Mouse (Mus musculus) CH12.LX (cell line): Measurements from ENCODE around the gene Zscan21. TPM values are rescaled to one million over a fixed set of nuclear protein-coding genes. Genes with fewer than 3 reads are reported as not detected.

Experiments
- DNase-seq: peaks from one replicate; pipeline ENCODE4 v3.0.0-alpha.2; 2013; ENCODE audit errors: extremely low read depth
- H3K27ac ChIP-seq: 2 replicates; pipeline ENCODE4 v1.5.1; 2012; ENCODE audit warnings: low read depth, mild to moderate bottlenecking, control low read depth, moderate library complexity; ENCODE audit not compliant: insufficient read depth
- H3K27me3 ChIP-seq: replicated peaks from 2 replicates; pipeline ENCODE3; 2012; ENCODE audit warnings: inconsistent platforms
- H3K36me3 ChIP-seq, 2 experiments: replicated peaks in 1 of 2; 2 replicates each; pipeline versions ENCODE3 to v1.6.1; 2012; ENCODE audit warnings: inconsistent platforms in 1 of 2, low read length in 1 of 2, mild to moderate bottlenecking in 1 of 2, mixed read lengths in 1 of 2, moderate library complexity in 1 of 2; ENCODE audit not compliant: control insufficient read depth in 1 of 2, insufficient read depth in 1 of 2
- H3K4me1 ChIP-seq, 2 experiments: 2 replicates each; pipeline ENCODE4 v1.6.1; 2012; ENCODE audit warnings: inconsistent platforms in 1 of 2, moderate library complexity in 1 of 2; ENCODE audit not compliant: insufficient read depth in 2 of 2, control insufficient read depth in 1 of 2
- H3K4me2 ChIP-seq: 2 replicates; pipeline ENCODE4 v1.6.1; 2012; ENCODE audit warnings: low read depth, mild to moderate bottlenecking, control low read depth; ENCODE audit not compliant: poor library complexity, insufficient read depth, severe bottlenecking
- H3K4me3 ChIP-seq, 3 experiments: fragments of 150-350 bp in 1 of 3; sonication (generic) in 1 of 3; replicated peaks in 1 of 3; 2 replicates each; pipeline versions ENCODE3 to v1.5.1; 2011 to 2012; ENCODE audit warnings: low read depth in 2 of 3, low read length in 2 of 3, mild to moderate bottlenecking in 2 of 3, moderate library complexity in 2 of 3, control low read depth in 1 of 3, improper control_type of control experiment in 1 of 3, inconsistent platforms in 1 of 3, mixed read lengths in 1 of 3; ENCODE audit not compliant: poor library complexity in 1 of 3
- H3K79me2 ChIP-seq: replicated peaks from 2 replicates; pipeline ENCODE4 v1.6.1; 2012; ENCODE audit warnings: mild to moderate bottlenecking, moderate library complexity; ENCODE audit not compliant: control insufficient read depth, poor library complexity, insufficient read depth, severe bottlenecking; ENCODE audit errors: extremely low read depth
- H3K9ac ChIP-seq: 2 replicates; pipeline ENCODE4 v1.6.1; 2012; ENCODE audit warnings: low read depth, mild to moderate bottlenecking, control low read depth, moderate library complexity; ENCODE audit not compliant: insufficient read depth
- H3K9me3 ChIP-seq: replicated peaks from 2 replicates; pipeline ENCODE3; 2012; ENCODE audit warnings: low read length, inconsistent platforms, mixed read lengths
- BHLHE40 ChIP-seq: IDR thresholded peaks from 2 replicates; pipeline ENCODE4 v1.6.1; 2011; ENCODE audit warnings: mild to moderate bottlenecking, low read depth, low read length, improper control_type of control experiment
- CHD1 ChIP-seq: IDR thresholded peaks from 2 replicates; pipeline ENCODE4 v1.6.1; 2012; ENCODE audit warnings: low read depth, low read length, improper control_type of control experiment, inconsistent platforms
- CHD2 ChIP-seq: IDR thresholded peaks from 2 replicates; pipeline ENCODE4 v1.6.1; 2011; ENCODE audit warnings: low read length, improper control_type of control experiment
- CTCF ChIP-seq, 2 experiments: IDR thresholded peaks in 1 of 2; conservative IDR thresholded peaks in 1 of 2; 2 replicates each; pipeline ENCODE4 v1.5.1; 2011 to 2012; ENCODE audit warnings: low read depth in 2 of 2, low read length in 2 of 2, improper control_type of control experiment in 1 of 2, inconsistent platforms in 1 of 2, mild to moderate bottlenecking in 1 of 2, moderate library complexity in 1 of 2
- ELF1 ChIP-seq: IDR thresholded peaks from 2 replicates; pipeline ENCODE4 v1.6.1; 2014; ENCODE audit warnings: low read depth, mild to moderate bottlenecking, inconsistent platforms, low read length, improper control_type of control experiment
- EP300 ChIP-seq: IDR thresholded peaks from 2 replicates; pipeline ENCODE4 v1.6.1; 2011; ENCODE audit warnings: low read length, improper control_type of control experiment
- ETS1 ChIP-seq: conservative IDR thresholded peaks from 2 replicates; pipeline ENCODE4 v1.6.1; 2012; ENCODE audit warnings: low read depth, mild to moderate bottlenecking, inconsistent platforms, low read length, improper control_type of control experiment, moderate library complexity
- HCFC1 ChIP-seq: IDR thresholded peaks from 2 replicates; pipeline ENCODE4 v1.6.1; 2012; ENCODE audit warnings: low read depth, mild to moderate bottlenecking, inconsistent platforms, low read length, improper control_type of control experiment
- JUND ChIP-seq: conservative IDR thresholded peaks from 2 replicates; pipeline ENCODE4 v1.6.1; 2011; ENCODE audit warnings: low read depth, low read length, improper control_type of control experiment
- KAT2A ChIP-seq: IDR thresholded peaks from 2 replicates; pipeline ENCODE4 v1.6.1; 2012; ENCODE audit warnings: low read length, improper control_type of control experiment, inconsistent platforms; ENCODE audit not compliant: insufficient replicate concordance
- MAFK ChIP-seq: IDR thresholded peaks from 2 replicates; pipeline ENCODE4 v1.6.1; 2011; ENCODE audit warnings: low read length, improper control_type of control experiment; ENCODE audit not compliant: insufficient replicate concordance
- MAZ ChIP-seq: IDR thresholded peaks from 2 replicates; pipeline ENCODE4 v1.6.1; 2012; ENCODE audit warnings: low read depth, mild to moderate bottlenecking, inconsistent platforms, low read length, improper control_type of control experiment, moderate library complexity
- MEF2A ChIP-seq: IDR thresholded peaks from 2 replicates; pipeline ENCODE4 v1.6.1; 2014; ENCODE audit warnings: low read depth, mild to moderate bottlenecking, inconsistent platforms, low read length, improper control_type of control experiment, borderline replicate concordance
- MYC ChIP-seq: IDR thresholded peaks from 2 replicates; pipeline ENCODE4 v1.6.1; 2011; ENCODE audit warnings: low read depth, mild to moderate bottlenecking, improper control_type of control experiment, low read length
- NELFE ChIP-seq: IDR thresholded peaks from 2 replicates; pipeline ENCODE4 v1.6.1; 2011; ENCODE audit warnings: low read depth, low read length, improper control_type of control experiment
- NRF1 ChIP-seq: IDR thresholded peaks from 2 replicates; pipeline ENCODE4 v1.6.1; 2014; ENCODE audit warnings: low read depth, mild to moderate bottlenecking, inconsistent platforms, low read length, improper control_type of control experiment, moderate library complexity
- PAX5 ChIP-seq: IDR thresholded peaks from 2 replicates; pipeline ENCODE4 v1.6.1; 2012; ENCODE audit warnings: low read length, inconsistent platforms, mixed read lengths
- POLR2A ChIP-seq: IDR thresholded peaks from 2 replicates; pipeline ENCODE4 v1.6.1; 2011; ENCODE audit warnings: low read depth, mild to moderate bottlenecking, improper control_type of control experiment, low read length
- POLR2AphosphoS2 ChIP-seq: IDR thresholded peaks from 2 replicates; pipeline ENCODE4 v1.6.1; 2011; ENCODE audit warnings: low read depth, low read length, improper control_type of control experiment
- RAD21 ChIP-seq: IDR thresholded peaks from 2 replicates; pipeline ENCODE4 v1.6.1; 2011; ENCODE audit warnings: low read depth, mild to moderate bottlenecking, low read length, improper control_type of control experiment, moderate library complexity
- RCOR1 ChIP-seq: conservative IDR thresholded peaks from 2 replicates; pipeline ENCODE4 v1.6.1; 2012; ENCODE audit warnings: low read depth, mild to moderate bottlenecking, inconsistent platforms, low read length, improper control_type of control experiment
- SIN3A ChIP-seq: IDR thresholded peaks from 2 replicates; pipeline ENCODE4 v1.6.1; 2012; ENCODE audit warnings: low read length, improper control_type of control experiment, inconsistent platforms
- TBP ChIP-seq: conservative IDR thresholded peaks from 2 replicates; pipeline ENCODE4 v1.6.1; 2011; ENCODE audit warnings: low read depth, low read length, improper control_type of control experiment
- TCF12 ChIP-seq: IDR thresholded peaks from 2 replicates; pipeline ENCODE4 v1.6.1; 2014; ENCODE audit warnings: low read depth, mild to moderate bottlenecking, inconsistent platforms, low read length, improper control_type of control experiment
- UBTF ChIP-seq: IDR thresholded peaks from 2 replicates; pipeline ENCODE4 v1.6.1; 2012; ENCODE audit warnings: low read depth, mild to moderate bottlenecking, inconsistent platforms, low read length, improper control_type of control experiment, moderate library complexity
- USF2 ChIP-seq: conservative IDR thresholded peaks from 2 replicates; pipeline ENCODE4 v1.6.1; 2011; ENCODE audit warnings: low read depth, low read length, improper control_type of control experiment
- ZKSCAN1 ChIP-seq: IDR thresholded peaks from 2 replicates; pipeline ENCODE4 v1.6.1; 2012; ENCODE audit warnings: low read depth, inconsistent platforms, low read length, improper control_type of control experiment, borderline replicate concordance
- ZMIZ1 ChIP-seq: IDR thresholded peaks from 2 replicates; pipeline ENCODE4 v1.6.1; 2012; ENCODE audit warnings: low read depth, mild to moderate bottlenecking, inconsistent platforms, low read length, improper control_type of control experiment
- ZNF384 ChIP-seq: IDR thresholded peaks from 2 replicates; pipeline ENCODE4 v1.6.1; 2012; ENCODE audit warnings: low read depth, low read length, improper control_type of control experiment, inconsistent platforms
- dilution Hi-C: fragments of 300-500 bp; cut with MboI; formaldehyde crosslinking; loops from 2 replicates; pipeline ENCODE4 v1.14.3; 2020; ENCODE audit warnings: low sequenced_read_pairs; ENCODE audit not compliant: extremely low pct_unique_long_range_greater_than_20kb, extremely low pct_ligation_motif_present
- in situ Hi-C: fragments of 300-500 bp; cut with MboI; formaldehyde crosslinking; loops from 3 replicates; pipeline ENCODE4 v1.14.3; 2019; ENCODE audit warnings: low sequenced_read_pairs, low pct_ligation_motif_present, low pct_unique_long_range_greater_than_20kb, mixed read lengths
- polyA plus RNA-seq: library from polyadenylated mRNA; unstranded; fragments of >175 nt; gene quantifications from 2 replicates; pipeline ENCODE4 v1.2.1, GENCODE M21; 2012; ENCODE audit warnings: low read depth; ENCODE audit not compliant: insufficient read length
- total RNA-seq, 2 experiments: library from RNA; depleted of rRNA; stranded (reverse); fragments of 300-350 nt in 1 of 2; fragments of >200 nt in 1 of 2; gene quantifications; 2 replicates each; pipeline ENCODE4 v1.2.3; 2012 to 2014

Zscan21 gene
- total and polyA plus RNA-seq, 3 experiments: 9.0 to 12.1 (median 9.6) TPM

DNA sequence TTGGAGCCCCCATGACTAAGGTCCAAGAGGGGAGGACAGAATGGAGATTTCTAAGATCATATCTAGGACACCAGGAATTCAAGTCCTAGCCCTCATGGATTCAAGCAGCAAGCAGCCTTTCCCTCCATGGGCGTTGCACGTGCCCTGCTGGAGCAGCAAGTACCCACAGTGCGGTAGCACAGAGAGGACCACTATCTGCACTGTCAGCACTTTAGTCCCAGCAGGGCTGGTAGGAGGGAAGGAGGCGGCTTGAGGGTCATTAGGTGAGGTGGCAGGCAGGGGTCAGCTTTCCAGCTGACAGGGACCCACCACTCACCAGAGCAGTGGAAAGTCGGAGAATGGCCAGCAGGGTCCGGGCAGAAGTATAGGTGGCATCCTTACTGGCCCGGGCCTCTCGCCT lies 48.9 kb downstream of the Zscan21 start:
- TF ChIP-seq NRF1 (no peak), HCFC1 (no peak), ETS1 (no peak), ZKSCAN1 (no peak), BHLHE40 (no peak), UBTF (no peak), ZMIZ1 (peak; percentile 30; the same call in 1 of the 2 replicates), PAX5 (no peak), TCF12 (no peak), MAFK (peak; percentile 68; the same call in 1 of the 2 replicates), MYC (no peak), EP300 (no peak)
- Histone ChIP-seq H3K4me3 (no peak overlapping the region), H3K4me2 (no peak overlapping the region), H3K36me3 (peaks cover 73 to 80% of the 10 kb centered on the region in 2 experiments), H3K27me3 (no peaks in the 10 kb centered on the region), H3K79me2 (peaks cover 32% of the 10 kb centered on the region), H3K4me1 (peaks cover 3 to 30% of the 10 kb centered on the region in 2 experiments), H3K27ac (no peak overlapping the region), H3K9me3 (no peaks in the 10 kb centered on the region), H3K9ac (no peak overlapping the region)
- in situ Hi-C loops (no loop called here), dilution Hi-C loops (no loop called here)
- DNase-seq: no peak

GRCm38 (mm10) chr5:138170936-138171561 lies 54.3 kb downstream of the Zscan21 start:
- Histone ChIP-seq H3K36me3 (peaks cover 55 to 66% of the 10 kb centered on the region in 2 experiments), H3K27me3 (no peaks in the 10 kb centered on the region), H3K4me1 (peaks cover 11 to 27% of the 10 kb centered on the region in 2 experiments), H3K4me3 (peak overlapping the region; percentile 82 to 98 (median 88)), H3K9me3 (no peaks in the 10 kb centered on the region), H3K79me2 (peaks cover 30% of the 10 kb centered on the region), H3K27ac (peak overlapping the region; percentile 79), H3K4me2 (peak overlapping the region; percentile 44; the same call in 1 of the 2 replicates), H3K9ac (peak overlapping the region; percentile 91)
- in situ Hi-C loops: no loop called here
- dilution Hi-C loops: no loop called here
- DNase-seq: peak; percentile 93
- TF ChIP-seq MYC: no peak; the same call in 1 of the 2 replicates
- no peak for TF ChIP-seq USF2
- TF ChIP-seq BHLHE40: no peak
- TF ChIP-seq ELF1: peak; percentile 92
- TF ChIP-seq MEF2A: 0 out of 2 replicates have a peak, but pooled peaks have one; percentile 37
- peak; percentile 56 for TF ChIP-seq CHD2
- 0 out of 2 replicates have a peak, but pooled peaks have one; percentile 28 for TF ChIP-seq NRF1
- TF ChIP-seq JUND: no peak
- no peak for TF ChIP-seq RAD21
- TF ChIP-seq NELFE: peak; percentile 59; the same call in 1 of the 2 replicates
- no peak for TF ChIP-seq CTCF (conservative IDR thresholded peaks at IDR 0.05 in 1 of 2, IDR thresholded peaks at IDR 0.05 in 1 of 2; ENCODE audit: low read depth in 2 of 2, low read length in 2 of 2)
- peak; percentile 100 for TF ChIP-seq SIN3A
- no peak for TF ChIP-seq ETS1
- TF ChIP-seq UBTF: peak; percentile 75; the same call in 1 of the 2 replicates
- peak; percentile 17; the same call in 1 of the 2 replicates for TF ChIP-seq TCF12
- no peak for TF ChIP-seq ZNF384
- TF ChIP-seq EP300: no peak
- peak; percentile 82 for TF ChIP-seq KAT2A
- peak; percentile 68; the same call in 1 of the 2 replicates for TF ChIP-seq POLR2AphosphoS2
- TF ChIP-seq PAX5: no peak
- peak; percentile 34; the same call in 1 of the 2 replicates for TF ChIP-seq MAZ
- TF ChIP-seq MAFK: no peak
- no peak for TF ChIP-seq ZKSCAN1
- no peak for TF ChIP-seq RCOR1
- peak; percentile 69 for TF ChIP-seq POLR2A
- TF ChIP-seq TBP: no peak
- TF ChIP-seq ZMIZ1: peak; percentile 54; the same call in 1 of the 2 replicates
- TF ChIP-seq CHD1: no peak
